Mouse (Mus musculus) ovary, adult 10 weeks (tissue): ENCODE results near the gene Olfr509. TPM values are rescaled to one million over a fixed set of nuclear protein-coding genes. Genes with fewer than 3 reads are reported as not detected.

Source experiments
- polyA plus RNA-seq: library from polyadenylated mRNA; stranded (reverse); fragments of 350-450 nt; fragmentation: Illumina TruSeq; extraction: RNeasy Lipid Tissue Mini Kit (QIAGEN cat#74804); gene quantifications from one replicate; pipeline ENCODE4 v1.2.3, GENCODE M21; 2014

Gene Olfr509
- polyA plus RNA-seq, result not detected

GRCm38 (mm10) chr7:108651806-108652205 lies at the start of gene Olfr509:
Gene Olfr509 (minus strand): TSS chr7:108651906.

GRCm38 (mm10) chr7:108666118-108666517 lies 14.4 kb upstream of the Olfr509 start, which contains the start of gene Olfr510:
Gene Olfr510 (plus strand): TSS chr7:108666418.

GRCm38 (mm10) chr7:108629694-108630093 lies 22.0 kb downstream of the Olfr509 start, which contains the start of gene Olfr508:
Gene Olfr508 (plus strand): TSS chr7:108629994.

GRCm38 (mm10) chr7:108621514-108621913 lies 30.2 kb downstream of the Olfr509 start, which contains the start of gene Olfr507:
Gene Olfr507 (plus strand): TSS chr7:108621814.

GRCm38 (mm10) chr7:108610487-108610886 lies 41.2 kb downstream of the Olfr509 start, which contains the start of gene Olfr506:
Gene Olfr506 (plus strand): TSS chr7:108610787.

Other genes starting within 250 kb of the Olfr509 start
- gene Olfr497, start 231.5 kb downstream of the Olfr509 start, polyA plus RNA-seq, result not detected
- gene Olfr498, start 186.6 kb downstream of the Olfr509 start, polyA plus RNA-seq, result not detected
- gene Olfr502, start 126.8 kb downstream of the Olfr509 start, polyA plus RNA-seq, result not detected
- gene Olfr503, start 107.4 kb downstream of the Olfr509 start, polyA plus RNA-seq, result not detected
- gene Olfr504, start 86.1 kb downstream of the Olfr509 start, polyA plus RNA-seq, result not detected
- not detected for gene Olfr506, start 41.1 kb downstream of the Olfr509 start, polyA plus RNA-seq
- not detected for gene Olfr507, start 30.1 kb downstream of the Olfr509 start, polyA plus RNA-seq
- gene Olfr508, start 21.9 kb downstream of the Olfr509 start, polyA plus RNA-seq, result not detected
- not detected for gene Olfr510, start 14.5 kb upstream of the Olfr509 start, polyA plus RNA-seq
- gene Olfr512, start 61.4 kb upstream of the Olfr509 start, polyA plus RNA-seq, result not detected
- not detected for gene Olfr513, start 99.1 kb upstream of the Olfr509 start, polyA plus RNA-seq
- not detected for gene Olfr514, start 174.1 kb upstream of the Olfr509 start, polyA plus RNA-seq
- gene Olfr516, start 198.6 kb upstream of the Olfr509 start, polyA plus RNA-seq, result not detected
- gene Olfr517, start 220.5 kb upstream of the Olfr509 start, polyA plus RNA-seq, result not detected
- gene Olfr518, start 233.1 kb upstream of the Olfr509 start, polyA plus RNA-seq, result not detected
- not detected for gene Olfr519, start 242.5 kb upstream of the Olfr509 start, polyA plus RNA-seq